Mouse (Mus musculus) heart, embryonic 13.5 days (tissue): ENCODE results near the gene Nadsyn1. TPM values are rescaled to one million over a fixed set of nuclear protein-coding genes. Genes with fewer than 3 reads are reported as not detected.

Experiments used
- ATAC-seq: fragments of 200-750 bp; cut with Nextera tagmentation; 2 replicates; pipeline ENCODE4 v1.8.0; 2017; ENCODE audit warnings: moderate TSS enrichment; ENCODE audit not compliant: insufficient number of reproducible peaks, low FRiP score, low TSS enrichment; ENCODE audit errors: extremely low read depth
- H3K27ac ChIP-seq: fragments of 300-500 bp; sonication (generic); replicated peaks from 2 replicates; pipeline ENCODE4 v1.5.1; 2015; ENCODE audit warnings: moderate library complexity, mild to moderate bottlenecking, inconsistent platforms
- H3K27me3 ChIP-seq: fragments of 300-500 bp; sonication (generic); replicated peaks from 2 replicates; pipeline ENCODE4 v1.6.1; 2015; ENCODE audit warnings: mild to moderate bottlenecking, inconsistent platforms
- H3K36me3 ChIP-seq: fragments of 300-500 bp; sonication (generic); 2 replicates; pipeline ENCODE4 v1.6.1; 2015; ENCODE audit warnings: mild to moderate bottlenecking, inconsistent platforms
- H3K4me1 ChIP-seq: fragments of 300-500 bp; sonication (generic); 2 replicates; pipeline ENCODE4 v1.6.1; 2015; ENCODE audit warnings: inconsistent platforms
- H3K4me2 ChIP-seq: fragments of 300-500 bp; sonication (generic); 2 replicates; pipeline ENCODE4 v1.6.1; 2015; ENCODE audit warnings: inconsistent platforms, mild to moderate bottlenecking, moderate library complexity
- H3K4me3 ChIP-seq: fragments of 300-500 bp; sonication (generic); 2 replicates; pipeline ENCODE4 v1.5.1; 2015; ENCODE audit warnings: moderate library complexity, mild to moderate bottlenecking, inconsistent platforms
- H3K9ac ChIP-seq: fragments of 300-500 bp; sonication (generic); 2 replicates; pipeline ENCODE4 v1.6.1; 2015; ENCODE audit warnings: inconsistent platforms, mild to moderate bottlenecking, moderate library complexity
- H3K9me3 ChIP-seq: fragments of 300-500 bp; sonication (generic); 2 replicates; pipeline ENCODE4 v1.6.1; 2016; ENCODE audit warnings: inconsistent platforms
- WGBS: fragments of 180-500 bp; shearing (Covaris S2); methylation state at CpG from one replicate; pipeline ENCODE4 v1.1.7; 2015; ENCODE audit warnings: mixed read lengths; 5-methylcytosine and 5-hydroxymethylcytosine counted together
- polyA plus RNA-seq: library from polyadenylated mRNA; unstranded; fragments of >200 nt; fragmentation: Nextera tagmentation; extraction: Ambion mirVana; gene quantifications from 2 replicates; pipeline ENCODE4 v1.2.1, GENCODE M21; 2015

The Nadsyn1 gene
- polyA plus RNA-seq, result 6.4 and 6.5 TPM in 2 replicates

- H3K27me3 ChIP-seq, result no peaks in the 10 kb centered on the region
- H3K4me2 ChIP-seq, result peak within 1 kb of the TSS; percentile 74
- WGBS, result 1% methylated on average over 40 of the region's 40 CpGs
- no peaks in the 10 kb centered on the region for H3K9me3 ChIP-seq
- peak within 1 kb of the TSS; percentile 71 for H3K4me3 ChIP-seq
- H3K27ac ChIP-seq, result peak within 1 kb of the TSS; percentile 91
- peaks cover 15% of the 10 kb centered on the region for H3K36me3 ChIP-seq
- H3K4me1 ChIP-seq, result peaks cover 17% of the 10 kb centered on the region
- peak; percentile 98 for ATAC-seq
- H3K9ac ChIP-seq, result peak within 1 kb of the TSS; percentile 87
Observed at GRCm38 (mm10) chr7:143822375-143823265, at the start of gene Nadsyn1, which contains the start of gene Dhcr7. Nadsyn1 (minus strand) TSS chr7:143822849. Dhcr7 (plus strand) TSS chr7:143823145.

- Histone ChIP-seq H3K4me1 (no peaks in the 10 kb centered on the region), H3K27me3 (no peaks in the 10 kb centered on the region), H3K9ac (no peak overlapping the region), H3K9me3 (peaks cover 10% of the 10 kb centered on the region; the same call in 1 of the 2 replicates), H3K4me2 (no peak overlapping the region), H3K4me3 (no peak overlapping the region), H3K36me3 (no peaks in the 10 kb centered on the region), H3K27ac (no peak overlapping the region)
- no peak for ATAC-seq
- WGBS, result 68% methylated on average over 4 of the region's 4 CpGs
Observed at GRCm38 (mm10) chr7:143868874-143869273, 46.2 kb upstream of the Nadsyn1 start.

- H3K36me3 ChIP-seq, result no peaks in the 10 kb centered on the region
- H3K4me2 ChIP-seq, result no peak within 1 kb of the TSS
- ATAC-seq, result no peak
- no peak within 1 kb of the TSS for H3K27ac ChIP-seq
- no peaks in the 10 kb centered on the region for H3K27me3 ChIP-seq
- no peak within 1 kb of the TSS for H3K9ac ChIP-seq
- 73% methylated on average over 2 of the region's 2 CpGs for WGBS
- no peak within 1 kb of the TSS for H3K4me3 ChIP-seq
- H3K4me1 ChIP-seq, result no peaks in the 10 kb centered on the region
- no peaks in the 10 kb centered on the region for H3K9me3 ChIP-seq
Observed at GRCm38 (mm10) chr7:143866538-143866937, 43.9 kb upstream of the Nadsyn1 start, which contains the start of gene Gm498. Gm498 (plus strand) TSS chr7:143866838.

- ATAC-seq, result no peak
- Histone ChIP-seq H3K9me3 (no peaks in the 10 kb centered on the region), H3K27ac (no peak overlapping the region), H3K36me3 (peaks cover 52% of the 10 kb centered on the region), H3K9ac (no peak overlapping the region), H3K27me3 (no peaks in the 10 kb centered on the region), H3K4me1 (no peaks in the 10 kb centered on the region), H3K4me2 (no peak overlapping the region), H3K4me3 (no peak overlapping the region)
- WGBS, result 87% methylated on average over 7 of the region's 8 CpGs
Observed at GRCm38 (mm10) chr7:143848768-143849482, 26.3 kb upstream of the Nadsyn1 start.

GRCm38 (mm10) chr7:143848127-143848767 lies 25.6 kb upstream of the Nadsyn1 start:
- Histone ChIP-seq H3K4me3 (no peak overlapping the region), H3K9ac (no peak overlapping the region), H3K27me3 (no peaks in the 10 kb centered on the region), H3K27ac (no peak overlapping the region), H3K9me3 (no peaks in the 10 kb centered on the region), H3K4me2 (no peak overlapping the region), H3K36me3 (peaks cover 58% of the 10 kb centered on the region), H3K4me1 (no peaks in the 10 kb centered on the region)
- no peak for ATAC-seq
- 70% methylated on average over 5 of the region's 5 CpGs for WGBS

- Histone ChIP-seq H3K36me3 (peaks cover 98% of the 10 kb centered on the region), H3K4me3 (no peak overlapping the region)
- WGBS, result 91% methylated on average over 8 of the region's 8 CpGs
Observed at GRCm38 (mm10) chr7:143841301-143841700, 18.7 kb upstream of the Nadsyn1 start.

GRCm38 (mm10) chr7:143840121-143840520 lies 17.5 kb upstream of the Nadsyn1 start:
- no peak overlapping the region for H3K4me2 ChIP-seq
- H3K36me3 ChIP-seq, result peaks cover 86% of the 10 kb centered on the region
- H3K9me3 ChIP-seq, result no peaks in the 10 kb centered on the region
- no peak overlapping the region for H3K9ac ChIP-seq
- whole genome bisulfite sequencing, result 84% methylated on average over 5 of the region's 5 CpGs
- no peak for ATAC-seq
- H3K27me3 ChIP-seq, result no peaks in the 10 kb centered on the region
- peaks cover 13% of the 10 kb centered on the region; the same call in 1 of the 2 replicates for H3K4me1 ChIP-seq
- H3K27ac ChIP-seq, result no peak overlapping the region
- H3K4me3 ChIP-seq, result no peak overlapping the region

More at GRCm38 (mm10) chr7:143841301-143841700, 18.7 kb upstream of the Nadsyn1 start:
- H3K9ac ChIP-seq, result no peak overlapping the region
- H3K9me3 ChIP-seq, result no peaks in the 10 kb centered on the region
- no peaks in the 10 kb centered on the region for H3K27me3 ChIP-seq
- H3K4me2 ChIP-seq, result no peak overlapping the region
- no peak overlapping the region for H3K27ac ChIP-seq
- 0 out of 2 replicates have a peak, but pooled peaks cover 5% of the 10 kb centered on the region for H3K4me1 ChIP-seq
- ATAC-seq, result no peak

- Histone ChIP-seq H3K9me3 (no peaks in the 10 kb centered on the region), H3K27me3 (no peaks in the 10 kb centered on the region), H3K4me1 (peaks cover 27% of the 10 kb centered on the region; the same call in 1 of the 2 replicates), H3K4me2 (no peak overlapping the region), H3K27ac (no peak overlapping the region), H3K9ac (no peak overlapping the region), H3K36me3 (peaks cover 63% of the 10 kb centered on the region), H3K4me3 (no peak overlapping the region)
- 78% methylated on average over 3 of the region's 3 CpGs for WGBS
- ATAC-seq, result no peak
Observed at GRCm38 (mm10) chr7:143837705-143838358, 15.2 kb upstream of the Nadsyn1 start.

GRCm38 (mm10) chr7:143834972-143835371 lies 12.3 kb upstream of the Nadsyn1 start:
- no peaks in the 10 kb centered on the region for H3K9me3 ChIP-seq
- no peak overlapping the region for H3K27ac ChIP-seq
- H3K4me3 ChIP-seq, result no peak overlapping the region
- 58% methylated on average over 3 of the region's 3 CpGs for WGBS
- peaks cover 35% of the 10 kb centered on the region for H3K36me3 ChIP-seq
- no peaks in the 10 kb centered on the region for H3K27me3 ChIP-seq
- no peak overlapping the region for H3K4me2 ChIP-seq
- ATAC-seq, result no peak
- peaks cover 41% of the 10 kb centered on the region for H3K4me1 ChIP-seq
- no peak overlapping the region for H3K9ac ChIP-seq

- H3K9me3 ChIP-seq, result no peaks in the 10 kb centered on the region
- no peak for ATAC-seq
- H3K9ac ChIP-seq, result no peak overlapping the region
- no peak overlapping the region for H3K4me2 ChIP-seq
- H3K36me3 ChIP-seq, result peaks cover 28% of the 10 kb centered on the region
- no peak overlapping the region for H3K27ac ChIP-seq
- H3K4me1 ChIP-seq, result peaks cover 41% of the 10 kb centered on the region
- H3K4me3 ChIP-seq, result no peak overlapping the region
- 82% methylated on average over 2 of the region's 2 CpGs for WGBS
- no peaks in the 10 kb centered on the region for H3K27me3 ChIP-seq
Observed at GRCm38 (mm10) chr7:143834316-143834715, 11.7 kb upstream of the Nadsyn1 start.
